Mouse (Mus musculus): ENCODE data around the gene Rel. TPM values are rescaled to one million over a fixed set of nuclear protein-coding genes. Genes with fewer than 3 reads are reported as not detected.

Gene Rel
- polyA plus RNA-seq, 1 experiment from 2014 or later = 0.39 TPM

GRCm38 (mm10) chr11:23712299-23712698 is 58.5 kb downstream of the Rel start:
- Histone ChIP-seq H3K27me3 (ENCODE audit: control insufficient read depth, insufficient read depth, low read depth, low read length) (no peaks in the 10 kb centered on the region), H3K27ac (ENCODE audit: low read length) (no peak overlapping the region), H3K4me3 (ENCODE audit: low read depth, low read length) (no peak overlapping the region), H3K9ac (ENCODE audit: low read depth, low read length) (no peak overlapping the region), H3K9me3 (replicated peaks; ENCODE audit: control insufficient read depth, low read length, poor library complexity, severe bottlenecking) (no peaks in the 10 kb centered on the region), H3K4me1 (ENCODE audit: control insufficient read depth, insufficient read depth, low read length) (no peaks in the 10 kb centered on the region), H3K36me3 (ENCODE audit: control insufficient read depth, insufficient read depth, low read length) (peaks cover 34% of the 10 kb centered on the region), H3K4me2 (ENCODE audit: low read length) (no peak overlapping the region)
- ATAC-seq = no peak
- WGBS = 94% methylated on average over 3 of the region's 3 CpGs

- WGBS = 87% methylated on average over 7 of the region's 7 CpGs
- H3K4me3 ChIP-seq (ENCODE audit: low read depth, low read length) = no peak overlapping the region
- peaks cover 1% of the 10 kb centered on the region; the same call in 1 of the 2 replicates for H3K36me3 ChIP-seq (ENCODE audit: control insufficient read depth, insufficient read depth, low read length)
- no peaks in the 10 kb centered on the region for H3K4me1 ChIP-seq (ENCODE audit: control insufficient read depth, insufficient read depth, low read length)
- H3K27me3 ChIP-seq (ENCODE audit: control insufficient read depth, insufficient read depth, low read depth, low read length) = no peaks in the 10 kb centered on the region
- no peak overlapping the region for H3K4me2 ChIP-seq (ENCODE audit: low read length)
- no peak overlapping the region for H3K27ac ChIP-seq (ENCODE audit: low read length)
- H3K9ac ChIP-seq (ENCODE audit: low read depth, low read length) = no peak overlapping the region
- H3K9me3 ChIP-seq (replicated peaks; ENCODE audit: control insufficient read depth, low read length, poor library complexity, severe bottlenecking) = no peaks in the 10 kb centered on the region
- ATAC-seq = no peak
Measured at GRCm38 (mm10) chr11:23704604-23705294, 66.0 kb downstream of the Rel start.

DNA sequence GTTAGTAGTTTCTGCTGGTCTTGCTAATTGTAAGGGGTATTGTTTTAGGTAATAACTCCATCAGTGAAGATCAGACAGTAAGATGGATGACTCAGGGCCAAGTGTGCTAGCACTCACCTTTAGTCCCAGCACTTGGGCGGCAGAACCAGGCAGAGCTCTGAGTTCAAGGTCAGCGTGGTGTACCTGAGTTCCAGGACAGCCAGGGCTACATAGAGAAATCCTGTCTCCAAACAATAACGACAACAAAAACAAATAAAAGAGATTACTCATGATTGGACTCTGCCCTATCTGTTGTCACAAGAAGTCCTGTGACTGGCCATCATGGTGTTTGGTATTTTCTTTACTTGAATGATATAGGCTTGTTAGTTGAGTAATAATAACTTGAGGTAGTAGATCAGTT is 68.9 kb downstream of the Rel start:
- no peaks in the 10 kb centered on the region for H3K4me1 ChIP-seq (ENCODE audit: control insufficient read depth, insufficient read depth, low read length)
- no peaks in the 10 kb centered on the region for H3K27me3 ChIP-seq (ENCODE audit: control insufficient read depth, insufficient read depth, low read depth, low read length)
- H3K4me3 ChIP-seq (ENCODE audit: low read depth, low read length) = no peak overlapping the region
- no peaks in the 10 kb centered on the region for H3K9me3 ChIP-seq (replicated peaks; ENCODE audit: control insufficient read depth, low read length, poor library complexity, severe bottlenecking)
- H3K9ac ChIP-seq (ENCODE audit: low read depth, low read length) = no peak overlapping the region
- no peaks in the 10 kb centered on the region; the same call in 1 of the 2 replicates for H3K36me3 ChIP-seq (ENCODE audit: control insufficient read depth, insufficient read depth, low read length)
- WGBS = over 99% methylated on average over 3 of the region's 3 CpGs
- ATAC-seq = no peak
- H3K4me2 ChIP-seq (ENCODE audit: low read length) = no peak overlapping the region
- H3K27ac ChIP-seq (ENCODE audit: low read length) = no peak overlapping the region

DNA sequence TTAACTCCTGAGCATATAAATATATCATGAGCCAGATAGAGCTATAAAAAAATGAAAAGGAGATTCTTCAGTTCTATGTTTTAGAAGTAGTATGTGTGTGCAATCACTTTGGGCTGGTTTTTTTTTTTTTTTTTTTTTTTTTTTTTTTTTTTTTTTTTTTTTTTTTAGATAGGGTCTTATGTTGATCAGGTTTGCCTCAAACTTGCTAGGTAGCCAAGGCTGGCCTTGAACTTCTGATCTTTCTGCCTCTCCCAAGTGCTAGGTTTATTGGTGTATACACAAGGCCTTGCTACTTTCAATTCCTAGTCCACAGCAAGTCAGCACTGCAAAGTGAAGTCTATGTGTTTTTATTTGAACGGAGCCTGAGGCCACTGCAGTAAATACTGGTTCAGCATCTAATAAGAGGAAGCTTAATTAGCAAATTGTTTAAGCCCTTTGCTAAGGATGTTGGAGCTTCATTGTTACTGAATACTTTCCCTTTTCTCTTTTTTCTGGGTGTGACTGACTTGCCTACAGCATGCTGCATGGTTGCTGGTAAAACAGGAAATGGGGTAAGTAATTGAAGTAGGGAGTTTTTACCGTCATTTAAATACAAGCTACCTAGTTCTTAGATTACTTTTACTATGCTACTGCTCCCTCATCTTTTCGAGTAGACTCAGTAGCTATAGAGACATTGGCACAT is 71.2 kb downstream of the Rel start:
- no peaks in the 10 kb centered on the region for H3K9me3 ChIP-seq (replicated peaks; ENCODE audit: control insufficient read depth, low read length, poor library complexity, severe bottlenecking)
- WGBS = 78% methylated on average over 3 of the region's 3 CpGs
- no peak overlapping the region for H3K27ac ChIP-seq (ENCODE audit: low read length)
- no peaks in the 10 kb centered on the region for H3K4me1 ChIP-seq (ENCODE audit: control insufficient read depth, insufficient read depth, low read length)
- H3K9ac ChIP-seq (ENCODE audit: low read depth, low read length) = no peak overlapping the region
- no peaks in the 10 kb centered on the region for H3K36me3 ChIP-seq (ENCODE audit: control insufficient read depth, insufficient read depth, low read length)
- no peaks in the 10 kb centered on the region for H3K27me3 ChIP-seq (ENCODE audit: control insufficient read depth, insufficient read depth, low read depth, low read length)
- no peak overlapping the region for H3K4me3 ChIP-seq (ENCODE audit: low read depth, low read length)
- ATAC-seq = no peak
- H3K4me2 ChIP-seq (ENCODE audit: low read length) = no peak overlapping the region

DNA sequence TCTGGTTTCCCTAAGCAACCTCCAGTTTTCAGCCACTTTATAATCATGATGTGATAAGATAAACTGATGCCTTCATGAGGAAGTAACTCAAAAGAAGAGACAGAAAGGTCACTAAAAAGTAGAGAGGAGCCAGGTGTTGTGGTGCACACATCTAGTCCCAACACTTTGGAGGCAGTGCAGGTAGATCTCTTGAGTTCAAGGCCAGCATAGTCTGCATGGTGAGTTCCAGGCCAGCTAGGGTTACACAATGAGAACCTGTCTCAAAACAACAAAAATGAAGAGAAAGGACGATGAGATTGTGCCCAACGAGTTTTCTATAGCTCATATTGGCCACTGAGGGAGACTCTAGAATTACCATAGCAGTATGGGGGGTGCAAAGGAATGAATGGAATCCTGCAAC is 72.2 kb downstream of the Rel start:
- H3K9me3 ChIP-seq (replicated peaks; ENCODE audit: control insufficient read depth, low read length, poor library complexity, severe bottlenecking) = no peaks in the 10 kb centered on the region
- no peak overlapping the region for H3K9ac ChIP-seq (ENCODE audit: low read depth, low read length)
- no peak for ATAC-seq
- 74% methylated on average over 2 of the region's 2 CpGs for WGBS
- no peak overlapping the region for H3K27ac ChIP-seq (ENCODE audit: low read length)
- H3K4me3 ChIP-seq (ENCODE audit: low read depth, low read length) = no peak overlapping the region
- H3K27me3 ChIP-seq (ENCODE audit: control insufficient read depth, insufficient read depth, low read depth, low read length) = no peaks in the 10 kb centered on the region
- no peaks in the 10 kb centered on the region for H3K36me3 ChIP-seq (ENCODE audit: control insufficient read depth, insufficient read depth, low read length)
- H3K4me2 ChIP-seq (ENCODE audit: low read length) = no peak overlapping the region
- no peaks in the 10 kb centered on the region for H3K4me1 ChIP-seq (ENCODE audit: control insufficient read depth, insufficient read depth, low read length)

DNA sequence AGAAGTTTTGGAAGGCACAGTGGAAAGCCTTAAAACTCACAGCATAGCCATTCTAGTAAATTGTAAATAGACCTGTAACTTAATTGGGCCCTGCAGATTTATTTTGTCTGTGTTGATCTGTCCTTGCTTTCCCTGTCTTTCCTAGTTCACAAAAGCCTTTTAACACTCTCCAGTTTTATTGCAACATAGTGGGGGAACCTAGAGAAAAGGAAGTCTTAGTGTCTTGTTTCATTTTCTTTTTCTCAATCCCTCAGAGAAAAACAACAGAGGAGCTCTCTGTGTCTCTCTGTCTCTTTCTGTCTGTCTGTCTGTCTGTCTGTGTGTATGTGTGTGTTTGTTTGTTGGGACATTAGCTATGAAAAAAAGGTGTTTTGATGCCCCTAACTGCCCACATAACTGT is 74.9 kb downstream of the Rel start:
- no peak for ATAC-seq
- no peaks in the 10 kb centered on the region for H3K9me3 ChIP-seq (replicated peaks; ENCODE audit: control insufficient read depth, low read length, poor library complexity, severe bottlenecking)

GRCm38 (mm10) chr11:23693286-23693685 is 77.5 kb downstream of the Rel start:
- Histone ChIP-seq H3K27me3 (ENCODE audit: control insufficient read depth, insufficient read depth, low read depth, low read length) (no peaks in the 10 kb centered on the region), H3K36me3 (ENCODE audit: control insufficient read depth, insufficient read depth, low read length) (0 out of 2 replicates have a peak, but pooled peaks cover 5% of the 10 kb centered on the region), H3K9me3 (replicated peaks; ENCODE audit: control insufficient read depth, low read length, poor library complexity, severe bottlenecking) (no peaks in the 10 kb centered on the region), H3K9ac (ENCODE audit: low read depth, low read length) (no peak overlapping the region), H3K4me2 (ENCODE audit: low read length) (no peak overlapping the region), H3K4me3 (ENCODE audit: low read depth, low read length) (no peak overlapping the region), H3K4me1 (ENCODE audit: control insufficient read depth, insufficient read depth, low read length) (no peaks in the 10 kb centered on the region), H3K27ac (ENCODE audit: low read length) (no peak overlapping the region)
- WGBS = 98% methylated on average over 2 of the region's 2 CpGs
- ATAC-seq = no peak

More for the DNA sequence above, 74.9 kb downstream of the Rel start:
- H3K4me2 ChIP-seq (ENCODE audit: low read length) = no peak overlapping the region
- no peaks in the 10 kb centered on the region for H3K36me3 ChIP-seq (ENCODE audit: control insufficient read depth, insufficient read depth, low read length)
- H3K4me3 ChIP-seq (ENCODE audit: low read depth, low read length) = no peak overlapping the region
- H3K4me1 ChIP-seq (ENCODE audit: control insufficient read depth, insufficient read depth, low read length) = no peaks in the 10 kb centered on the region
- no peaks in the 10 kb centered on the region for H3K27me3 ChIP-seq (ENCODE audit: control insufficient read depth, insufficient read depth, low read depth, low read length)
- no peak overlapping the region for H3K9ac ChIP-seq (ENCODE audit: low read depth, low read length)
- no peak overlapping the region for H3K27ac ChIP-seq (ENCODE audit: low read length)

GRCm38 (mm10) chr11:23688060-23688459 is 82.7 kb downstream of the Rel start:
- Histone ChIP-seq H3K4me3 (ENCODE audit: low read depth, low read length) (no peak overlapping the region), H3K27ac (ENCODE audit: low read length) (no peak overlapping the region), H3K9ac (ENCODE audit: low read depth, low read length) (no peak overlapping the region), H3K4me1 (ENCODE audit: control insufficient read depth, insufficient read depth, low read length) (no peaks in the 10 kb centered on the region), H3K36me3 (ENCODE audit: control insufficient read depth, insufficient read depth, low read length) (peaks cover 5% of the 10 kb centered on the region; the same call in 1 of the 2 replicates), H3K4me2 (ENCODE audit: low read length) (no peak overlapping the region), H3K9me3 (replicated peaks; ENCODE audit: control insufficient read depth, low read length, poor library complexity, severe bottlenecking) (no peaks in the 10 kb centered on the region), H3K27me3 (ENCODE audit: control insufficient read depth, insufficient read depth, low read depth, low read length) (no peaks in the 10 kb centered on the region)
- 92% methylated on average over 1 of the region's 1 CpGs for WGBS
- ATAC-seq = no peak

Data from midbrain, embryonic 16.5 days (tissue).